Mouse (Mus musculus) stomach, embryonic 16.5 days (tissue): ENCODE results near the gene Sh3bp4. TPM values are rescaled to one million over a fixed set of nuclear protein-coding genes. Genes with fewer than 3 reads are reported as not detected.

Experiments used
- ATAC-seq: fragments of 200-750 bp; cut with Nextera tagmentation; 2 replicates; pipeline ENCODE4 v1.8.0; 2017; ENCODE audit warnings: moderate number of reproducible peaks, moderate TSS enrichment; ENCODE audit not compliant: insufficient read depth, low FRiP score
- H3K27ac ChIP-seq: fragments of 300-500 bp; sonication (generic); 2 replicates; pipeline ENCODE4 v1.5.1; 2014; ENCODE audit warnings: low read length
- H3K27me3 ChIP-seq: fragments of 300-500 bp; sonication (generic); 2 replicates; pipeline ENCODE4 v1.6.1; 2014; ENCODE audit warnings: low read length, control low read depth, mixed read lengths; ENCODE audit not compliant: control insufficient read depth, insufficient read depth
- H3K36me3 ChIP-seq: fragments of 300-500 bp; sonication (generic); 2 replicates; pipeline ENCODE4 v1.6.1; 2014; ENCODE audit warnings: low read length; ENCODE audit not compliant: control insufficient read depth, insufficient read depth
- H3K4me1 ChIP-seq: fragments of 300-500 bp; sonication (generic); 2 replicates; pipeline ENCODE4 v1.6.1; 2014; ENCODE audit warnings: low read length, control low read depth, mixed read lengths; ENCODE audit not compliant: control insufficient read depth, insufficient read depth
- H3K4me2 ChIP-seq: fragments of 300-500 bp; sonication (generic); 2 replicates; pipeline ENCODE4 v1.6.1; 2014; ENCODE audit warnings: low read depth, low read length, mixed read lengths
- H3K4me3 ChIP-seq: fragments of 300-500 bp; sonication (generic); replicated peaks from 2 replicates; pipeline ENCODE4 v1.5.1; 2014; ENCODE audit warnings: mild to moderate bottlenecking, low read length
- H3K9ac ChIP-seq: fragments of 300-500 bp; sonication (generic); 2 replicates; pipeline ENCODE4 v1.6.1; 2014; ENCODE audit warnings: low read length
- H3K9me3 ChIP-seq: fragments of 300-500 bp; sonication (generic); replicated peaks from 2 replicates; pipeline ENCODE4 v1.6.1; 2016; ENCODE audit warnings: low read length, control low read depth; ENCODE audit not compliant: control insufficient read depth
- WGBS: fragments of 180-500 bp; shearing (Covaris S2); extraction: QIAGEN DNeasy Blood & Tissue Kit; methylation state at CpG from one replicate; pipeline ENCODE4 v1.1.7; 2014; 5-methylcytosine and 5-hydroxymethylcytosine counted together
- polyA plus RNA-seq: library from polyadenylated mRNA; unstranded; fragments of >200 nt; fragmentation: Nextera tagmentation; extraction: Ambion mirVana; gene quantifications from 2 replicates; pipeline ENCODE4 v1.2.1, GENCODE M21; 2015

The Sh3bp4 gene
- polyA plus RNA-seq, 1 experiment from 2014 or later: 20.1 TPM

DNA sequence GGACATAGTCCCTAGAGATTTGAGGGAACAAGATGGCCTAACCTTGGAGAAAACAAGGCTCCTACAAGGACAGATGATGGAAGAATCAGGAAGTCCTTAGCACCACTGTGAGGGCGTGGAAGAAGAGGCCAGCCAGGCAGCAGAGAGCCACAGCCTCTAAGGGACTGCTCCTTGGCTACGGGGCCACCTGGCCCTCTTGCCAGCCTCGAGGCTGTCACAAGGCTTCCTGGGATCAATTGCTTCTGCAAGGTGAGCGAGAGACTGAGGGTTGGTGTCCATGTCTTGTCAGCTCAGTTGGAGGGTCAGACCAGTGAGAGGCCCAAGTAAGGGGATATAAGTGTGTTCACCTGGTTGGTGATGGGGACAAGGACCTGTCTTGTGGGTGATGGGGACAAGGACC is 63.5 kb downstream of the Sh3bp4 start:
- ATAC-seq: no peak
- WGBS: 79% methylated on average over 4 of the region's 4 CpGs

DNA sequence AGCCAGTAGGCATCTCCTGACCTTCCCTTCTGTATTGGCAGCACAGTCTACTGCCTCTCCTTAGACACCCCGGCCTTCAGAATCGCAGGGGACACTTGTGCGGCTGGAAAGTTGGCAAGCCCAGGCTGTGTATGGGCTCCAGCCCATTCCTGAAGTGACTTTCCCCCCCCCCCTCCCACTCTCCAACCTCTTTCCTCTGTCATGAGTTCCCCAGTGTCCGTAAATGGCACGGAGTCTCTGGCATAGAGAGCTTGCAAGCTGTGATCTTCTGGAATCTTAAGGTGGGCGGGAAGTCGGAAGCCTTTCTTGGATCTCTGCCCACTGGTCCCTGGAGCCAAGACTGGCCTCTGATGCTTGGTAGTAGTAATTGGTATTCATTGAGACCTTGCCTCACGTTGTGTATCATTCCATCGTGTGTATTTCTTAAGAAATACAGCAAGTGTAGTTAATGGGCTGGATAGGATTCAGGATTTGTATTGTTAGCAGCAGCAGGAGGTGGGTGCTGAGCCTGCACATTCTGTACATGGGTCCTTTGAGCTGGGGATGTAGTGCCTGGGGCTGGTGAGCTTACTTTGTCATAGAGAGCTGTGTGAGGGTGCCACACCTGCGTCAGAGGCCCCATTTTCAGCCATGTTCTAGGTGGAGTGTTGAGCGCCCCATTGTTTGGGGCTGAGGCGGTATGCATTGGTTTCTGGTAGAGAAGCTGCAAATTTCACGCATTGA is 66.0 kb downstream of the Sh3bp4 start:
- H3K27me3 ChIP-seq: no peaks in the 10 kb centered on the region
- no peaks in the 10 kb centered on the region for H3K36me3 ChIP-seq
- no peaks in the 10 kb centered on the region for H3K9me3 ChIP-seq
- no peak overlapping the region for H3K4me3 ChIP-seq
- no peak; the same call in 1 of the 2 replicates for ATAC-seq
- WGBS: 71% methylated on average over 13 of the region's 13 CpGs
- H3K27ac ChIP-seq: 0 out of 2 replicates have a peak overlapping the region, but pooled peaks have one; percentile 11
- H3K9ac ChIP-seq: no peak overlapping the region
- peaks cover 11% of the 10 kb centered on the region; the same call in 1 of the 2 replicates for H3K4me1 ChIP-seq
- H3K4me2 ChIP-seq: no peak overlapping the region

More for the DNA sequence above, 63.5 kb downstream of the Sh3bp4 start:
- H3K9me3 ChIP-seq: no peaks in the 10 kb centered on the region
- H3K4me1 ChIP-seq: peaks cover 11% of the 10 kb centered on the region; the same call in 1 of the 2 replicates
- no peak overlapping the region for H3K4me2 ChIP-seq
- H3K27ac ChIP-seq: no peak overlapping the region
- H3K27me3 ChIP-seq: no peaks in the 10 kb centered on the region
- no peak overlapping the region for H3K9ac ChIP-seq
- H3K36me3 ChIP-seq: no peaks in the 10 kb centered on the region
- H3K4me3 ChIP-seq: no peak overlapping the region

DNA sequence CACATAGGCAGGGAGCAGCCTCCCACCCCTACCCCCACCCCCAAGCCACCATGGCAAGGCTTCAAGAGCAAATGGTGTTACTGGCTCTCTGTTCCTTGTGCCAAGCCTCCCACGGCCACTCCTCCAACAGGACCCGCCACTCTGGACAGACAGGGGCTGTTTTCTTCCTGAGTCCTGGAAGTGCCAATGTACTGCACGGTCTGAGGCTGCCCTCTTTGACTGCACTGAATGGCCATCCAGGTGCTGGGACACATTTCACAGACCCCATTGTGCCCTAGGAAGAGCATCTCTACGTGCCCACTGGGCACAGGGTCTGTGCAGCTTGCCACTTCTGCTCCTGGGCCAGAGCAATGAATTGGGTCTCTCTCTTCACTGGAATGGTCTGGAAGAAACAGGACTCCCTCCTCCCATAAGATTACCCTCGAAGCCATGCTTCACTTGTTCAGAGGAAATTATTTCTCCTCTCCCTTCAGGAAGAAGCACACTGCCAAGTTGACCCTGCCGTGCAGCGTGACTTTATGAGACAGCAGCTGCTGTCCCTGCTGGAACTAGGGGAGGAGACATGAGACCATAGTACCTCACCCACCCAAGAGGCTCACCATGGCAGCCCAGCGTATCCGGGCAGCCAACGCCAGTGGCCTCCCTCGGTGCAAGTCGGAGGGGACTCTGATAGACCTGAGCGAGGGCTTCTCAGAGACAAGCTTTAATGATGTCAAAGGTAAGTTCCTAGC is 67.0 kb downstream of the Sh3bp4 start:
- Histone ChIP-seq H3K9me3 (no peaks in the 10 kb centered on the region), H3K27ac (no peak overlapping the region), H3K4me1 (peaks cover 11% of the 10 kb centered on the region; the same call in 1 of the 2 replicates), H3K4me3 (no peak overlapping the region), H3K9ac (no peak overlapping the region), H3K36me3 (no peaks in the 10 kb centered on the region), H3K27me3 (no peaks in the 10 kb centered on the region), H3K4me2 (no peak overlapping the region)
- ATAC-seq: no peak
- WGBS: 83% methylated on average over 13 of the region's 13 CpGs

DNA sequence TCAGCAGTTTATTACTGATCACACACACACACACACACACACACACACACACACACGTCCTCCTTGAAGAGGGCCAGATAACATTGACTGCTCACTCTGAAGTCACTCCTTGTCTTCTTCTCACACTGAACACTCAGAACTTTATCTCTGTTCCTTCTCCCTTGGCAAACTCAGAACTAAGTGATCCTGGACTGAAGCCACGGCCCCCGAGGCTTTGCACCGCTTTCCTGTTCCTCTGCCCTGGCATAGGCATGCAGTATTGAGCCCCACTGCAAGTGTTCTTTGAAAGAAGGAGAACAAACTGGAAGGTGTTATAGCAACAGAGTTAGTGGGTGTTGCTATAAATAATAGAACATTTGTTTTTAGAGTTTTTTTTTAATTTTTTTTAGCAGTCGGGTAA is 68.1 kb downstream of the Sh3bp4 start:
- no peak overlapping the region for H3K9ac ChIP-seq
- H3K4me2 ChIP-seq: no peak overlapping the region
- no peaks in the 10 kb centered on the region for H3K27me3 ChIP-seq
- 52% methylated on average over 5 of the region's 5 CpGs for WGBS
- no peaks in the 10 kb centered on the region for H3K9me3 ChIP-seq
- no peak overlapping the region for H3K27ac ChIP-seq
- no peak overlapping the region for H3K4me3 ChIP-seq
- no peak for ATAC-seq
- H3K36me3 ChIP-seq: no peaks in the 10 kb centered on the region
- H3K4me1 ChIP-seq: peaks cover 6% of the 10 kb centered on the region; the same call in 1 of the 2 replicates

DNA sequence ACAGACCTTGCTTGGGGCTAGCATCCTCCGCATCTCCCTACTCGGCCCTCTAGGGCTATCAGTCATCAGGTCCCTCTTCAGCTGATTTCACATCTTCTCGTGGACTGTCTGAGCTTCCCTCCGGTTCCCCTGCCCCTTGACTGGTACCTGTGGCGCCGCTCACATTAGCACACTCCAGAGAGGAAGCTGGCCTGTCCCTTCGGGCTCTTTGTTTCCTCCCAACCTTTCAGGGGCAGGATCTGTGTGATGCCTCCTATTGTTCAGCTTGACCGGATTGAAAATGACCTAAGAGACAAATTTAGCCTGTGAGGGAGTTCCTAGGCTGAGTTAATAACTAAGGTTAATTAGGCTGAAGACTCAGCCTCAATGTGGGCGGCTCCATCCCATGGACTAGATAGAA is 69.9 kb downstream of the Sh3bp4 start:
- H3K27ac ChIP-seq: no peak overlapping the region
- no peak overlapping the region for H3K9ac ChIP-seq
- H3K4me3 ChIP-seq: no peak overlapping the region
- H3K9me3 ChIP-seq: no peaks in the 10 kb centered on the region
- H3K36me3 ChIP-seq: peaks cover 10% of the 10 kb centered on the region
- peaks cover 6% of the 10 kb centered on the region; the same call in 1 of the 2 replicates for H3K4me1 ChIP-seq
- H3K27me3 ChIP-seq: no peaks in the 10 kb centered on the region
- H3K4me2 ChIP-seq: no peak overlapping the region
- WGBS: 90% methylated on average over 9 of the region's 9 CpGs
- no peak for ATAC-seq

DNA sequence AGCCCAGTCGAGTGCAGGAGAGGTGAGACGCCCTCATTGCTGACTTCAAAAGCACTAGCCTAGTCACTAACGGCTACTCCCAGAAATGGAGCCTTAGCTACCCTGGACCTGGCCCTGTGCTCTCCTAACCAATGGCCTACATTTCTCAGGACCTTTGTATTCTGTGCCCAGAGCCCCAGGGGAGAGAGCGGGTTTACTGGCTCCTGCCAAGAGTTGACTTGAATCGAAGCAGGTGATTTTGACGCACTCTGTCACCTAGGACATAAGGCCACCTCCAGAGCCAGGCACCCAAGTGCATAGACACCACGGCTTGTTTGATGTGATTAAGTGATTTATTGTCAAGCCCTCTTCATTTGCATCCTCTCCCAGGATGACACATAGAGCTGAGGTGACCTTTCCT is 80.9 kb downstream of the Sh3bp4 start:
- H3K9me3 ChIP-seq: no peaks in the 10 kb centered on the region
- H3K4me3 ChIP-seq: no peak overlapping the region
- no peak overlapping the region for H3K27ac ChIP-seq
- WGBS: 82% methylated on average over 7 of the region's 7 CpGs
- ATAC-seq: no peak
- no peak overlapping the region for H3K9ac ChIP-seq
- peaks cover 16% of the 10 kb centered on the region for H3K36me3 ChIP-seq
- no peak overlapping the region for H3K4me2 ChIP-seq
- H3K4me1 ChIP-seq: no peaks in the 10 kb centered on the region
- H3K27me3 ChIP-seq: no peaks in the 10 kb centered on the region

DNA sequence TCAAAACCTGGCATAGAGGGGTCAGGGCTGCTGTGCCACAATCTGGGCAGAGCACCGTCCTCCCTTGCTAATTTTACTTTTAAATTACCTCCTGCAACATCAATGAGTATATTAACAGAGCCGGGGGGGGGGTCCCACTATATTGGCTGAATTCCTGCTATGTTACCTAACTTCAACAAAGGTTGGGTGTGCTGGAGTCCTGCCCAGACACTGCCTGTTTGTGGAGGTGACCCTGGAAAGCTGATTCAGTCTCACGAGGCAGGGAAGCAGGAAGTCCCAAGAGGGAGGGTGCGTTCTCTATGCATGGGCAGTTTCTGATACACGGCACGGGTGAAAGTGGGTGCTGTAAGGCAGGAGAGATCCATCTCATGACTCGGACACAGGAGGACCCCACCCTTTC is 82.4 kb downstream of the Sh3bp4 start:
- Histone ChIP-seq H3K4me1 (no peaks in the 10 kb centered on the region), H3K36me3 (peaks cover 14% of the 10 kb centered on the region), H3K4me2 (no peak overlapping the region), H3K27me3 (no peaks in the 10 kb centered on the region), H3K4me3 (no peak overlapping the region), H3K27ac (no peak overlapping the region), H3K9me3 (no peaks in the 10 kb centered on the region), H3K9ac (no peak overlapping the region)
- 77% methylated on average over 7 of the region's 7 CpGs for WGBS
- ATAC-seq: no peak

DNA sequence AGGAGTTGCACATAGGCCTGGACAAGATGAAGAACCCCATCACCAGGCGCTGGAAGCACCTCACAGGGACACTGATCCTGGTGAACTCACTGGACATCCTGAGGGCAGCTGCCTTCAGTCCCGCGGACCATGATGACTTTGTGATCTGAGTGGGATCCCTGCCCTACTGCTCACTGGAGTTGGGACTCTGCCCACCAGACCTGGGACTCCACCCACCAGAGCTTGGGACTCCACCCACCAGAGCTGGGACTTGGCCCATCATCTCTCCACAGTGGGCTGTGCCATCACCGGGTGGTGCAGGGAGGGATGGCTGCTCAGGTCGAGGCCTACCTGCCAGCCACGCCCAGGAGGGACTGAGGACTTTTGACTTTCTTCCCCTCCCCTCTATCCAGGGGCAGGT is 83.0 kb downstream of the Sh3bp4 start:
- Histone ChIP-seq H3K27ac (no peak overlapping the region), H3K4me3 (no peak overlapping the region), H3K9ac (no peak overlapping the region), H3K4me1 (no peaks in the 10 kb centered on the region), H3K9me3 (no peaks in the 10 kb centered on the region), H3K4me2 (no peak overlapping the region), H3K36me3 (peaks cover 11% of the 10 kb centered on the region; the same call in 1 of the 2 replicates), H3K27me3 (no peaks in the 10 kb centered on the region)
- no peak for ATAC-seq
- 78% methylated on average over 6 of the region's 6 CpGs for WGBS

DNA sequence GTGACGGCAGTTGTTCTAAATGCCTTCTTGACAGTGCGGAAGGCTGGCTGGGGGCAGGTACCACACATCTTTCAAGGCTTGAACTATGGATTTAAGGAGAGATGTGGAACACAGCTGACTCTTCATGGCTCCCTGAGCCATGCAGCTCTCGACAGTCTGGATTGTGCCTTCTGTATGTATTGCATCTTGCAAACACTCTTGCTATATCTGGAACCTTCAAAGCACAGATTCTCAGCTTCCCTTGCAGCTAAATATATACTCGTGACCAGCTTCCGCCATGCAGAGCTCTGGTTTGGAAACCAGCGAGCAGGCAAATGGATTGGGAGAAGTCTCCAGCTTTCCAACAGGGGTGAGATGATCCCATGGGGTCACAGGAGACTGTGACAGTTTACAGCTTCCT is 93.3 kb downstream of the Sh3bp4 start:
- H3K9ac ChIP-seq: no peak overlapping the region
- no peak overlapping the region for H3K4me3 ChIP-seq
- no peaks in the 10 kb centered on the region for H3K36me3 ChIP-seq
- WGBS: 95% methylated on average over 6 of the region's 6 CpGs
- no peak overlapping the region for H3K27ac ChIP-seq
- H3K9me3 ChIP-seq: no peaks in the 10 kb centered on the region
- ATAC-seq: no peak
- no peak overlapping the region for H3K4me2 ChIP-seq
- H3K27me3 ChIP-seq: no peaks in the 10 kb centered on the region
- no peaks in the 10 kb centered on the region for H3K4me1 ChIP-seq
